Mouse (Mus musculus) CH12.LX (cell line): Measurements from ENCODE around the gene Gria2.

ENCODE experiments used
- CHD1 ChIP-seq: IDR thresholded peaks from 2 replicates; pipeline ENCODE4 v1.6.1; 2012; ENCODE audit warnings: low read depth, low read length, improper control_type of control experiment, inconsistent platforms
- E2F4 ChIP-seq: IDR thresholded peaks from 2 replicates; pipeline ENCODE4 v1.6.1; 2011; ENCODE audit warnings: low read depth, low read length, improper control_type of control experiment; ENCODE audit not compliant: insufficient replicate concordance
- MAFK ChIP-seq: IDR thresholded peaks from 2 replicates; pipeline ENCODE4 v1.6.1; 2011; ENCODE audit warnings: low read length, improper control_type of control experiment; ENCODE audit not compliant: insufficient replicate concordance
- SMC3 ChIP-seq: IDR thresholded peaks from 2 replicates; pipeline ENCODE4 v1.6.1; 2011; ENCODE audit warnings: low read depth, low read length, improper control_type of control experiment
- TBP ChIP-seq: conservative IDR thresholded peaks from 2 replicates; pipeline ENCODE4 v1.6.1; 2011; ENCODE audit warnings: low read depth, low read length, improper control_type of control experiment

DNA sequence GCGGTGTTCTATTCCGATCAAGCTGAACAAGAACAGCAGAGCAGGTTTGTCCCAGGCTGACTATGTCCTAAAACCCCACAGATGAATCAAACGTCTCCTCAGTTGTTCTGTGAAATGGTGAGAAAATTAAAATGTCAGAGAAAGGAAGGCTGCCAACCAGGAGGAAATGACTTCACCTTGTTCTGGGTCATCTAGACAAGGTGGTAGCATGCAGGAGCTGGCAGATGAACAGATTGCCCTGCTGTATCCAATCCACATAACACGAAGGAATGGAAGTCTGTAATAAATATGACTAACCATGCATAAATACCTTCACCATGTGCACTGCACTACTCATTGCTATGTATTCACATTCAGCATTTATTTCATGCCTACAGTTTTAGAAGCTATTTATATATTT lies 105.1 kb downstream of the Gria2 start:
- no peak for TF ChIP-seq TBP
- no peak for TF ChIP-seq CHD1
- no peak for TF ChIP-seq E2F4
- no peak for TF ChIP-seq MAFK
- no peak for TF ChIP-seq SMC3
